Mouse (Mus musculus) naive thymus-derived CD4-positive, alpha-beta T cell, adult 2 months (primary cell): ENCODE data around the gene Sike1.
A peak's percentile ranks its signal among the peaks of the same experiment; 100 is the strongest.

Experiments
- DNase-seq: peaks from one replicate; pipeline ENCODE4 v3.0.0-alpha.2; 2011; ENCODE audit warnings: low read depth

Sike1 gene

GRCm38 (mm10) chr3:102995605-102996321 is at the start of gene Sike1:
TSS of gene Sike1 (plus strand) at chr3:102995708.
- peak; percentile 96 for DNase-seq

DNA sequence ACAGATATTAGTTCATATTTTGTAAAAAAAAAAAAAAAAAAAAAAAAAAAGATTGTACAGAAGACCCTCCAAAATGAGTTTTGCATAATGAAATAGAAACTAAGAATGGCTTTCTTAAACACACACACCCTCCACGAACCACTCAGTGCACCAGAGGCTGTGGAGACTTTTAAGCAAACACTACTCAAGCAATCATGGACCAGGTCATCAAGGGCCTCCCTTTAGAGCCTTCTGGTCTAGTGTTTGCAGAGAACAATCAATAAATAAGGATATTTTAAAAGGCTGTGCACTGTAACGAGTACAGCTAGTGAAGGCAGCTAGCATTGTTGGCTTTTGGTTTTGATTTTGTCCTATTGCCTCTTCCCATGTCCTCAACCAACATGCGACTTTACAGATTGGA is 49.2 kb upstream of the Sike1 start:
- no peak for DNase-seq

DNA sequence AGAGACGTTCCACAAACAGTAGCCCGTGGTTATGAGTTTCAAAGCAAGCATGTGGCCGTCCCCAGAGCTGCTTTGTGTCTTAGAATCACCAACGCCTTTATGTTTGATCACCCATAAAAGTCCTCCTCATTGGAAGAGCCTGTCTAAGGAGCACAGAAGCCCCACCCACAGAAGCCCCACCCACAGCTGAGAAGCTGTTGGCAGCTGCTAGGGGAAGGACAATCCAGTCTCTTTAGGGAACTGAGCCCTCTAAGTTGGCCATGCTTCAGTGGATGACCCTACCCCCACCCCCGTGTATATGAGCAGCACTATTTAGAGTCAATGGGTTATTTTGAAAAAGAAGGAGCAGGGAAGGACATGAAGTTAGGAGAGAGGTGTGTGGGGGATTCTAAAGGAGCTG is 48.6 kb upstream of the Sike1 start:
- no peak for DNase-seq

DNA sequence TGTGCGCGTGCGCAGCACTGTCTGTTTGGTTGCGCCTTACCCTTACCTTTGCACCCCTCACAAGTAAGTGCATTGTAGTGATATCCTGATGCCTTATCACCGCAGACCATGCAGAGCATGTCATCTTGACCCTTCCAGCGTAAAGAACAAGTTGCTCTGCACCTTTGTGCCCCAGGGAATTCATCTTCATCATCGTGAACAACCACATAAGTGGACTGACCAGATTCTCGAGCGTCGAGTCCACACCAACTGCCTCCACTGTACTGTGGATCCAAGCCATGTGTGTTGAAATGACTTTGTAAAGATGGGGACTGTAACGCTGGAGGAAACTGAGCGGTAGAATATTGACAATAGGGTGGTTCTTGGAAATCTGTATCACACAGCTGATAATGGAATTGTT is 41.0 kb upstream of the Sike1 start:
- DNase-seq: no peak

- no peak for DNase-seq
Measured at GRCm38 (mm10) chr3:102955143-102955542, 40.4 kb upstream of the Sike1 start.

DNA sequence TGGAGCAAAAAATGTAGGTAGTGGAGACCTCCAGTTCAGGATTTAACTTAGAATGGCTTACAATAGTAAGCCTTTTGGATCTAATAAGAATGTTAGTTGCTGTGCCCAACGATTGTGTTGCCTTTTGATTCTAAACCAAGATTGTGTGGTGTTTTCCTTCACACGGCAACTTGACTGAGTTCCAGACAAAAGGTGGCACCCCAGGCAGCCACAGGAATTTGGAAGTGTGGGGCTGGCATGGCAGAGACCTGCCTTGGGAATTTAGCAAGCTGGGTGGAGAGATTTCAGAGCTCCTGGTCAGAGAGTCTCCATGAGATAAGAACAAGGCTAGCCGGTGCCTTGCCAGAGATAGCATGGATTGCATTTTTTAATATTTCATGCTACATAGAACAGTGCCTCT is 39.9 kb upstream of the Sike1 start:
- no peak for DNase-seq

DNA sequence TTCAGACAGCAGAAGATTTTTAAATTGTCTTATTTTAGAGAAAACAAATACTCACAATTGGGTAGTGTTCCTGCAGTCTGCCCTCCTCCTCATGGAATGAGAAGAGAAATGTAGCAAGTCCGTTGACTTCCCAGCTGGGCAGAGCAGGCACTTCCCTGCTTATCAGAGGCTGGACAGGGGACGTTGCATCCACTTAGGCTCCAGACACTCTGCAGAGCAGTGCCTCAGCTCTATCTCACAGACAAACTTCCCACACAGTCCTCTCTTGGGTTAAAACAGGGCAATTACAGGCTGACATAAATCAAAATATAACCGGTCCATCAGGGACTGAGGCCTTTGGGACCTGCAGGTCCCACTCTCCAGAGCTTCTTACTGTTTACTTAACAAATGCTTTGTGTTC is 31.5 kb upstream of the Sike1 start, which contains the start of gene Nr1h5:
Nr1h5 (minus strand) TSS at position 101 of the 400 bp plus-strand sequence.
- no peak for DNase-seq

DNA sequence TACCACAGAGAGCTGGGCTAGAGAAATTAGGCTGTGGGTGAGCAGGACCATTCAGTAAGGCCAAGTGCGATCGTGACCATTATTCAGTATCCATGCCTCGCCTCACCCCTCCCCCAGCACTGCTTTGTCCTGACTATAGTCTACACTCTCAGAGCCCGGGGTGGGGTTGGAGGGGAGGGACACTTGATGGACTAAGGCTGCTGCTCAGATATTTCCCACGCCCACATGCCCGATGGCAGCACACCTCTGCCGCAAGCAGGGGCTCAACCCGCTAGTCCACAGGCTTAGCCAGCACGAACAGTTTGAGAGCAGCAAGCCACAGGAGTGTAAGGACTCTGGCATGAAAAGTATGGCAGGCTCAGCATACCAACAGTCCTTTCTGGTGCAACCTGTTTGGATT is 25.4 kb upstream of the Sike1 start:
- DNase-seq: no peak

GRCm38 (mm10) chr3:102970508-102970907 is 25.0 kb upstream of the Sike1 start:
- no peak for DNase-seq

DNA sequence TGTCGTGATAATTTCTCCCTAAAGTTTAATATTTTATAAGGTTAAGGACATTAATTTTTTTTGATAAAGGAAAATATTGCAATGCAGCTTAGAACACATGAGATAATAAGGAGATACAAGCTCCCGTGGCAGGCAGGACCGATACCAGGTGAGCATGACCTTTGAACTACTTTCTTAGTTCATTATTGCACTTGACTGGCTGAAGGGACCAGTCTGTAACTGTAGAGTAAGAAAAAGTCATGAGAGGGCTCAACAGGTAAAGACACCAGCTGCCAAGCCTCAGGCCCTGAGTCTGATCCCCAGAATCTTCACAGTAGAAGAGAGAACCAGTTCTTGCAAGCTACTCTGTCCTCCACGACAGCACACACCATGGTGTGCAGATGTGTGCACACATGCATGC is 18.6 kb upstream of the Sike1 start:
- DNase-seq: no peak

DNA sequence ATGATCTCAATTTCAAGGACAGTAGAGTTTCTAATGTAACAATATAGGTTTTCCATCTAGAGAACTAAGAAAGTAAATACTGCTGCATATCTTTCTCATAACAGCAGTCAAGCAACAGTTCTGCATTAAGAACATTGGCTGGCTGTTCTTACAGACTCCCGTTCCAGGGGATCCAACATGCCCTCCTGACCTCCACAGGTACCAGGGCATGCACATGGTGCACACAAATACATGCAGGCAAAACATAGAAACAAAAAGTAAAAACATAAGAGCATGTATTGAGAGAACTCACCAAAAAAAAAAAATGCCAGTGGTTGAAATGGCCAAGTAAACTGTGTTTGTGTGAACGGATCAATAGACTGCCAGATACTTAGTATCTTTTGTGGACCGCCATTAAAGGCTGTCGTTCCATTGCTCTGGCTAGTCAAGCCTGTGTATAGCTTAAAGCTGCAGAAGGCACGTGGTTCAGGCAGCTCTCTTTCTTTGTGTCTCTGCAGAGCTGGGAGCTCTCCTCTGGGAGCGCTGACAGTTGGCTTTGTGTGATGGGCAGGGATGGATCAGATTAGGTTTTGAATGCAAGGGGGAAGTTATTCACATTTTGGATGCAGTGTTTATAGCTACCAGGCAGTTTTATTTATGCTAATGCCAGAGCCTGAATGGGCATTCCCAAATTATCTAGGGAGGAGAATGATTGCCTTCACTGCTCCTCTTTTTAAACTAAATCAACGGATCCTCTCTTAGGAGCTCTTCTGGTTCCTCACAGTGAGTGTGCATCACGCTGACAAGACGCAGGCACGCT is 15.8 kb upstream of the Sike1 start:
- no peak for DNase-seq

DNA sequence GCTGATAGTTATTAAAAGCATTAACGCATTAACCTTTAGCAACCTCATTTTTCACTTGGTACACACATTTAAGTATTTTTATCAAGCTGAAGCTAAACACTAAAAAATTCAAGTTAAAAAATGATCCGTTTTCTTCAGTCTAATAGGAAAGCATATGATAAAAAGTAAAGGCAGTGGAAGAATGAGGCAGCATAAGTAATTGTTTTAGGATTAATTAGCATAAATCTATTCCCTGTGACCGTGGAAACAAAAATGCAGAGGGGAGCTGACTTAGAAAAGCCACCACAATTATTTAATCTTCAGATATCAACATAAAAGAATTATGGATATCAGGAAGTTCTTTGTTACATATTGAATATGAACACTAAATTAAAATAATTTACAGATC is 15.2 kb upstream of the Sike1 start:
- DNase-seq: no peak

- DNase-seq: no peak
Measured at GRCm38 (mm10) chr3:102991041-102991440, 4.5 kb upstream of the Sike1 start.

GRCm38 (mm10) chr3:102992936-102993335 is 2.6 kb upstream of the Sike1 start:
- no peak for DNase-seq

DNA sequence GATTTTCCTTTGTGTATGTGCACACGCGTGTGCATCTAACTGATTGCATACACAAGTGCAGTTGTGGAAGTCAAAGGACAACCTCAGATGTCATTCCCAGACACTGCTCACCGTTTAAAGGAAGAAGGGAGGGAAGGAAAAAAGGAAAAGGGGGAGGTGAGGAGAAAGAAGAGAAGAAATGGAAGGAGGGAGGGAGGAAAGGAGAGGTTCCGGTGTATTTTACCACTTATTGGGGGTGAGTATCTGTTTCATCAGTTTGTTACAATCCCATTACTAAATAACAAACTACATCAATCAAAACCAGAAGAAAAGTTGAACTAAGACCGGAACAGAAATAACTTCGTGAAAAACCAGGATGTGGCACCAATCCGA is 289 bp upstream of the Sike1 start:
- DNase-seq: no peak

DNA sequence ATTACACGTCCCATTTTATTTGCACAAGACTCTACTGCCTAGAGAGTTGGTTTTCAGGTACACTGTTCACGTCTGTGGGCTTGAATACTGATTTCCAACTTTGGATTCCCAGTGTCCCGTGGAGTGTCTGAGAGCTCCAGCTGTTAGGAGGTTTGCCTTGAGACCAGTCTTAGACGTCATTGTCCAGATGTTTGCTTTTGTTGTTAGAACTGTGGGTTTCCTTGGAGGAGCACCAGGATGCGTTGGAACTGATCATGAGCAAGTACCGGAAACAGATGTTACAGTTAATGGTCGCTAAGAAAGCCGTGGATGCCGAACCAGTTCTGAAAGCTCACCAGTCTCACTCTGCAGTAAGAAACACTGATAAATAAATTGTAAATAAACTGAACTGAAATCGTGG is 1.5 kb downstream of the Sike1 start:
- DNase-seq: no peak

- DNase-seq: no peak
Measured at GRCm38 (mm10) chr3:102997591-102997990, 2.1 kb downstream of the Sike1 start.

GRCm38 (mm10) chr3:103001595-103001994 is 6.1 kb downstream of the Sike1 start:
- no peak for DNase-seq

DNA sequence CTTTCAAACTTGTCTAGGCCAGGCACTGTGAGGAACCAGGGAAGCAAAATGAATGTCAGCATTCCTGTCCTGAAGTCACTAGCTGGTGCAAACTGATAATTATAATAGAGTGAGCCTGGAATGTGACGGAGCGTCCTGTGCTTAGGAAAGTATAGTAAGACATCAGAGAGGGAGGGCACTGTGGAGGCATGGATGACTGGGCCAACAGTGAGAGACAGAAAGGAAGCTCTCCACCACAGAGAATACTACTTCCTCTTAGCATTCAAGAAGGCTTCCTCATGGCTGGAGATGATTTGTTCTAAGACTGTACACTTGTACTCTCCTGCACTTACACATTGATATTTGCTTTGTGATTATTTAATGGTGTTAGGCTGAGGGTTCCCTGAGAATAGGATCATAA is 21.8 kb downstream of the Sike1 start:
- no peak for DNase-seq

DNA sequence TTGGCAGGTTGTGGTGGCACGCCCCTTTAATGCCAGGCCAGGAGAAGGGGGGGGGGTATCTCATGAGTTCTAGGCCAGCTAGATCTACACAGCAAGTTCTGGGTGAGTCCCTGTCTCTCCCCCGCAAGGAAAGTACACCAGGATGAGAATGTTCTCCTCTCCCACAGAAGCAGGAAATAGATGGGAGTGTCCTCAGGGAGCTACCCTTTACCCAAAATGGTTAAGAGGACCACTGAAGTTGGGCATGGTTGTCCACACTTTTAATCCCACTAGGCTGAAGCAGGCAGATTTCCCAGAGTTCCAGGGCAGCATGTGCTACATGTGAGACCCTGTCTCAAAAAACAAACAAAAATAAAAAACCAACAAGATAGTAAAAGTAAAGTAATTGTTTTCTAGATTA is 24.0 kb downstream of the Sike1 start:
- no peak for DNase-seq

- peak; percentile 99 for DNase-seq
Measured at GRCm38 (mm10) chr3:103020249-103020942, 24.9 kb downstream of the Sike1 start, which contains the start of gene Csde1. TSS of gene Csde1 (plus strand) at chr3:103020426.

GRCm38 (mm10) chr3:103020943-103021638 is 25.6 kb downstream of the Sike1 start:
- peak; percentile 92 for DNase-seq
